Mouse (Mus musculus) layer of hippocampus, postnatal 25 days (tissue): ENCODE results near the gene Samd4. TPM values are rescaled to one million over a fixed set of nuclear protein-coding genes. Genes with fewer than 3 reads are reported as not detected.
A peak's percentile ranks its signal among the peaks of the same experiment; 100 is the strongest.

Source experiments
- DNase-seq, 2 experiments: peaks; one replicate each; pipeline ENCODE4 v3.0.0; 2022; ENCODE audit warnings: mixed read lengths in 2 of 2, low spot score in 1 of 2; ENCODE audit errors: extremely low spot score in 1 of 2
- total RNA-seq, 2 experiments: library from RNA; stranded (reverse); gene quantifications; 2 replicates each; pipeline ENCODE4 v1.2.3; 2021

Gene Samd4
- total RNA-seq, 2 experiments from 2014 or later, result 10.3 to 13.7 TPM

- no peak for DNase-seq
Measured at GRCm38 (mm10) chr14:46984542-46985125, 102.0 kb downstream of the Samd4 start.

GRCm38 (mm10) chr14:46989694-46990093 is 107.0 kb downstream of the Samd4 start:
- DNase-seq, result no peak

GRCm38 (mm10) chr14:46990450-46990849 is 107.8 kb downstream of the Samd4 start:
- no peak for DNase-seq

GRCm38 (mm10) chr14:46994704-46995103 is 112.0 kb downstream of the Samd4 start:
- no peak for DNase-seq

GRCm38 (mm10) chr14:46999321-47000025 is 116.8 kb downstream of the Samd4 start:
- DNase-seq, result no peak

GRCm38 (mm10) chr14:47000096-47000736 is 117.6 kb downstream of the Samd4 start:
- DNase-seq, result no peak

GRCm38 (mm10) chr14:47000786-47001761 is 118.4 kb downstream of the Samd4 start:
- no peak for DNase-seq

- peak in 1 of 2 experiments; percentile 53 for DNase-seq
Measured at GRCm38 (mm10) chr14:47004161-47004560, 121.5 kb downstream of the Samd4 start.

- peak in 1 of 2 experiments; percentile 14 for DNase-seq
Measured at GRCm38 (mm10) chr14:47011171-47012139, 128.8 kb downstream of the Samd4 start.

- no peak for DNase-seq
Measured at GRCm38 (mm10) chr14:47015618-47016017, 133.0 kb downstream of the Samd4 start.

GRCm38 (mm10) chr14:47017658-47018057 is 135.0 kb downstream of the Samd4 start:
- no peak for DNase-seq

GRCm38 (mm10) chr14:47020886-47021285 is 138.2 kb downstream of the Samd4 start:
- no peak for DNase-seq

- DNase-seq, result no peak
Measured at GRCm38 (mm10) chr14:47023529-47023928, 140.9 kb downstream of the Samd4 start.

- DNase-seq, result no peak
Measured at GRCm38 (mm10) chr14:47027431-47028118, 144.9 kb downstream of the Samd4 start.

- DNase-seq, result no peak
Measured at GRCm38 (mm10) chr14:47031542-47031941, 148.9 kb downstream of the Samd4 start.

- DNase-seq, result no peak
Measured at GRCm38 (mm10) chr14:47032140-47032539, 149.5 kb downstream of the Samd4 start.

- no peak for DNase-seq
Measured at GRCm38 (mm10) chr14:47033423-47033822, 150.8 kb downstream of the Samd4 start.

- DNase-seq, result no peak
Measured at GRCm38 (mm10) chr14:47041699-47042098, 159.0 kb downstream of the Samd4 start.

- peak in 1 of 2 experiments; percentile 12 for DNase-seq
Measured at GRCm38 (mm10) chr14:47049051-47049450, 166.4 kb downstream of the Samd4 start.
